Mouse (Mus musculus): Measurements from ENCODE around the gene Samd14. TPM values are rescaled to one million over a fixed set of nuclear protein-coding genes. Genes with fewer than 3 reads are reported as not detected.

Gene Samd14
- polyA plus RNA-seq, 1 experiment from 2014 or later, result 6.9 TPM

- Histone ChIP-seq H3K36me3 (ENCODE audit: control insufficient read depth, insufficient read depth) (peaks cover 26% of the 10 kb centered on the region), H3K9me3 (ENCODE audit: control insufficient read depth) (no peaks in the 10 kb centered on the region), H3K4me2 (replicated peaks; ENCODE audit: low read depth) (peak overlapping the region; percentile 88), H3K27me3 (replicated peaks; ENCODE audit: control insufficient read depth, insufficient read depth, low read length) (no peaks in the 10 kb centered on the region), H3K4me3 (ENCODE audit: low read depth, low read length) (peak overlapping the region; percentile 82; the same call in 1 of the 2 replicates), H3K27ac (ENCODE audit: low read depth, low read length) (peak overlapping the region; percentile 94), H3K4me1 (replicated peaks; ENCODE audit: control insufficient read depth, insufficient read depth, low read length) (peaks cover 6% of the 10 kb centered on the region), H3K9ac (ENCODE audit: low read depth, low read length) (no peak overlapping the region)
- no peak for TF ChIP-seq CTCF (IDR thresholded peaks at IDR 0.05; ENCODE audit: low read depth)
- WGBS, result 61% methylated on average over 4 of the region's 4 CpGs
- ATAC-seq, result no peak
Observed at GRCm38 (mm10) chr11:95039766-95040165, 30.1 kb downstream of the Samd14 start.

- WGBS, result under 1% methylated on average over 20 of the region's 20 CpGs
- no peaks in the 10 kb centered on the region for H3K27me3 ChIP-seq (replicated peaks; ENCODE audit: control insufficient read depth, insufficient read depth, low read length)
- peak overlapping the region; percentile 94 for H3K27ac ChIP-seq (ENCODE audit: low read depth, low read length)
- H3K9me3 ChIP-seq (ENCODE audit: control insufficient read depth), result no peaks in the 10 kb centered on the region
- no peak for TF ChIP-seq CTCF (IDR thresholded peaks at IDR 0.05; ENCODE audit: low read depth)
- peak overlapping the region; percentile 82 for H3K4me3 ChIP-seq (ENCODE audit: low read depth, low read length)
- ATAC-seq, result peak; percentile 61
- peaks cover 28% of the 10 kb centered on the region for H3K36me3 ChIP-seq (ENCODE audit: control insufficient read depth, insufficient read depth)
- H3K4me1 ChIP-seq (replicated peaks; ENCODE audit: control insufficient read depth, insufficient read depth, low read length), result peaks cover 6% of the 10 kb centered on the region
- H3K4me2 ChIP-seq (replicated peaks; ENCODE audit: low read depth), result peak overlapping the region; percentile 88
- H3K9ac ChIP-seq (ENCODE audit: low read depth, low read length), result peak overlapping the region; percentile 85
Observed at GRCm38 (mm10) chr11:95040491-95041138, 30.9 kb downstream of the Samd14 start.

- no peak for TF ChIP-seq CTCF (IDR thresholded peaks at IDR 0.05; ENCODE audit: low read depth)
- H3K4me3 ChIP-seq (ENCODE audit: low read depth, low read length), result peak within 1 kb of the TSS; percentile 82
- H3K27me3 ChIP-seq (replicated peaks; ENCODE audit: control insufficient read depth, insufficient read depth, low read length), result no peaks in the 10 kb centered on the region
- peaks cover 28% of the 10 kb centered on the region for H3K36me3 ChIP-seq (ENCODE audit: control insufficient read depth, insufficient read depth)
- ATAC-seq, result peak; percentile 88
- peak within 1 kb of the TSS; percentile 88 for H3K4me2 ChIP-seq (replicated peaks; ENCODE audit: low read depth)
- H3K9me3 ChIP-seq (ENCODE audit: control insufficient read depth), result no peaks in the 10 kb centered on the region
- H3K9ac ChIP-seq (ENCODE audit: low read depth, low read length), result peak within 1 kb of the TSS; percentile 85
- under 1% methylated on average over 41 of the region's 41 CpGs for WGBS
- H3K4me1 ChIP-seq (replicated peaks; ENCODE audit: control insufficient read depth, insufficient read depth, low read length), result peaks cover 6% of the 10 kb centered on the region
- peak within 1 kb of the TSS; percentile 94 for H3K27ac ChIP-seq (ENCODE audit: low read depth, low read length)
Observed at GRCm38 (mm10) chr11:95041139-95041609, 31.5 kb downstream of the Samd14 start, which contains the start of gene Pdk2. Pdk2 (minus strand) TSS chr11:95041354.

- peak overlapping the region; percentile 76 for H3K27ac ChIP-seq (ENCODE audit: low read depth, low read length)
- ATAC-seq, result peak; percentile 63
Observed at GRCm38 (mm10) chr11:95042096-95042495, 32.4 kb downstream of the Samd14 start.

GRCm38 (mm10) chr11:95043060-95043459, 33.4 kb downstream of the Samd14 start:
- no peak overlapping the region for H3K27ac ChIP-seq (ENCODE audit: low read depth, low read length)
- no peak for ATAC-seq
- no peaks in the 10 kb centered on the region for H3K27me3 ChIP-seq (replicated peaks; ENCODE audit: control insufficient read depth, insufficient read depth, low read length)
- peaks cover 6% of the 10 kb centered on the region for H3K4me1 ChIP-seq (replicated peaks; ENCODE audit: control insufficient read depth, insufficient read depth, low read length)
- H3K36me3 ChIP-seq (ENCODE audit: control insufficient read depth, insufficient read depth), result peaks cover 26% of the 10 kb centered on the region
- H3K4me2 ChIP-seq (replicated peaks; ENCODE audit: low read depth), result no peak overlapping the region
- no peaks in the 10 kb centered on the region for H3K9me3 ChIP-seq (ENCODE audit: control insufficient read depth)
- no peak overlapping the region for H3K9ac ChIP-seq (ENCODE audit: low read depth, low read length)
- H3K4me3 ChIP-seq (ENCODE audit: low read depth, low read length), result no peak overlapping the region
- WGBS, result 92% methylated on average over 4 of the region's 4 CpGs
- no peak for TF ChIP-seq CTCF (IDR thresholded peaks at IDR 0.05; ENCODE audit: low read depth)

More at GRCm38 (mm10) chr11:95042096-95042495, 32.4 kb downstream of the Samd14 start:
- Histone ChIP-seq H3K4me2 (replicated peaks; ENCODE audit: low read depth) (peak overlapping the region; percentile 88), H3K36me3 (ENCODE audit: control insufficient read depth, insufficient read depth) (peaks cover 27% of the 10 kb centered on the region), H3K9me3 (ENCODE audit: control insufficient read depth) (no peaks in the 10 kb centered on the region), H3K27me3 (replicated peaks; ENCODE audit: control insufficient read depth, insufficient read depth, low read length) (no peaks in the 10 kb centered on the region), H3K4me3 (ENCODE audit: low read depth, low read length) (peak overlapping the region; percentile 82), H3K4me1 (replicated peaks; ENCODE audit: control insufficient read depth, insufficient read depth, low read length) (peaks cover 6% of the 10 kb centered on the region), H3K9ac (ENCODE audit: low read depth, low read length) (peak overlapping the region; percentile 26; the same call in 1 of the 2 replicates)
- under 1% methylated on average over 11 of the region's 11 CpGs for WGBS
- peak; percentile 88 for TF ChIP-seq CTCF (IDR thresholded peaks at IDR 0.05; ENCODE audit: low read depth)

GRCm38 (mm10) chr11:95043608-95044007, 33.9 kb downstream of the Samd14 start:
- Histone ChIP-seq H3K27me3 (replicated peaks; ENCODE audit: control insufficient read depth, insufficient read depth, low read length) (no peaks in the 10 kb centered on the region), H3K27ac (ENCODE audit: low read depth, low read length) (no peak overlapping the region), H3K9ac (ENCODE audit: low read depth, low read length) (no peak overlapping the region), H3K36me3 (ENCODE audit: control insufficient read depth, insufficient read depth) (peaks cover 26% of the 10 kb centered on the region), H3K4me1 (replicated peaks; ENCODE audit: control insufficient read depth, insufficient read depth, low read length) (peaks cover 6% of the 10 kb centered on the region), H3K4me3 (ENCODE audit: low read depth, low read length) (no peak overlapping the region), H3K9me3 (ENCODE audit: control insufficient read depth) (no peaks in the 10 kb centered on the region), H3K4me2 (replicated peaks; ENCODE audit: low read depth) (no peak overlapping the region)
- no peak for ATAC-seq
- WGBS, result 61% methylated on average over 7 of the region's 7 CpGs
- TF ChIP-seq CTCF (IDR thresholded peaks at IDR 0.05; ENCODE audit: low read depth), result no peak

Measured in intestine, postnatal 0 days (tissue).